Mouse (Mus musculus): ENCODE data around the gene Ccnl2.

DNA sequence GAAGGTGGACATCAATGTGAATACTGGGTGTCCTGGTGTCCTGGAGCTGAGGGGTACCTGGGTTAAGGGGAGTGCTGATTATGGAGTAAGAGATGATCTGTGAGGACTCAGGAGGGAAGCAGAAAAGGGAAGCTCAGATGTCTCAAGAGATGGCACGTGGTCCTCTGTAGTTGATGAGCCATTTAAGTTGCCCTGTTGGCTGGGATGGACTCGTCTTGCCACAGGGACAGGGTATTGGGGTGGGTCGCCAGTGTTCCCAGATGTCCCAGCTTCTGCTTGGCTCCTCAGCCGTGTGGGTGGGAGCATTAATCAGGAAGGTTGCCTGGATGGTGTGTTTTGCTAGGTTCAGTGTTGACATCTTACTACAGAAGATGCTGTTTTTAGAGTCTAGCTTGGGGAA, 20.9 kb downstream of the Ccnl2 start:
- no peak for TF ChIP-seq EP300 (IDR thresholded peaks at IDR 0.05; ENCODE audit: low read depth)
- TF ChIP-seq CTCF (IDR thresholded peaks at IDR 0.05; ENCODE audit: low read depth) = no peak
